ENCODE assay signal across 21 mouse cellular contexts in genomic region chr5:74143994-74144393, GRCm38 (mm10). TPM values are rescaled to one million over a fixed set of nuclear protein-coding genes. Genes with fewer than 3 reads are reported as not detected.
A peak's percentile ranks its signal among the peaks of the same experiment; 100 is the strongest.
DNase-seq lines count a peak whose midpoint lies in the region; ATAC-seq and TF ChIP-seq lines count a peak whose summit lies in the region.
"Had no signal": no experiment of that assay in that cellular context is flagged by ENCODE, and none has a peak within 500 bp of the region (broad histone marks: within the 10 kb centered on the region; RNA-seq: fewer than 3 reads in every experiment).

No protein-coding gene starts in this region.

- intact Hi-C loops in heart, postnatal 25 days (cut with DNase I), result no loop called here
- intact Hi-C loops in left cerebral cortex, postnatal 36 days (cut with DNase I), result no loop called here

- no peaks in the 10 kb centered on the region for H3K36me3 ChIP-seq in heart, embryonic 13.5 days
- H3K36me3 ChIP-seq in liver, postnatal 0 days (replicated peaks; ENCODE audit: insufficient read depth, low read length), result no peaks in the 10 kb centered on the region
- H3K36me3 ChIP-seq in liver, embryonic 13.5 days, result no peaks in the 10 kb centered on the region
- H3K36me3 ChIP-seq: embryonic facial prominence, embryonic 10.5 days; forebrain, embryonic 15.5 days; hindbrain, embryonic 12.5 days; limb, embryonic 10.5 days had no signal

- ATAC-seq in heart, embryonic 13.5 days (ENCODE audit: extremely low read depth, insufficient number of reproducible peaks, low FRiP score, low TSS enrichment), result no peak
- no peak for ATAC-seq in liver, postnatal 0 days
- ATAC-seq in liver, embryonic 13.5 days (ENCODE audit: low read depth), result peak; percentile 93
- ATAC-seq: forebrain, embryonic 15.5 days; inflammation-experienced regulatory T-cells, adult 6 months had no signal

- no peaks in the 10 kb centered on the region for H3K9me3 ChIP-seq in heart, embryonic 13.5 days
- no peaks in the 10 kb centered on the region for H3K9me3 ChIP-seq in liver, postnatal 0 days (ENCODE audit: low read length)
- H3K9me3 ChIP-seq in liver, embryonic 13.5 days (replicated peaks), result no peaks in the 10 kb centered on the region
- H3K9me3 ChIP-seq: embryonic facial prominence, embryonic 10.5 days; forebrain, embryonic 15.5 days; hindbrain, embryonic 12.5 days; limb, embryonic 10.5 days had no signal

- no peak for TF ChIP-seq EP300 in liver, postnatal 0 days (IDR thresholded peaks at IDR 0.05; ENCODE audit: low read depth)

- WGBS in heart, embryonic 13.5 days, result 66% methylated on average over 4 of the region's 4 CpGs
- 40% methylated on average over 4 of the region's 4 CpGs for WGBS in liver, postnatal 0 days (ENCODE audit: insufficient replicate concordance)
- WGBS in liver, embryonic 13.5 days (ENCODE audit: insufficient replicate concordance), result 10% methylated on average over 4 of the region's 4 CpGs

- no peak overlapping the region for H3K4me3 ChIP-seq in heart, embryonic 13.5 days
- no peak overlapping the region for H3K4me3 ChIP-seq in liver, postnatal 0 days (ENCODE audit: low read depth, low read length)
- no peak overlapping the region for H3K4me3 ChIP-seq in liver, embryonic 13.5 days (replicated peaks)
- H3K4me3 ChIP-seq: embryonic facial prominence, embryonic 10.5 days; erythroblast, embryonic 14.5 days; forebrain, embryonic 15.5 days; hindbrain, embryonic 12.5 days; limb, embryonic 10.5 days had no signal

- H3K4me2 ChIP-seq in heart, embryonic 13.5 days, result no peak overlapping the region
- no peak overlapping the region for H3K4me2 ChIP-seq in liver, postnatal 0 days (ENCODE audit: low read depth, low read length)
- peak overlapping the region; percentile 13 for H3K4me2 ChIP-seq in liver, embryonic 13.5 days
- H3K4me2 ChIP-seq: forebrain, embryonic 15.5 days; hindbrain, embryonic 12.5 days; midbrain, embryonic 11.5 days had no signal

- H3K9ac ChIP-seq in heart, embryonic 13.5 days, result peak overlapping the region; percentile 10; the same call in 1 of the 2 replicates
- H3K9ac ChIP-seq in liver, postnatal 0 days (replicated peaks), result no peak overlapping the region
- no peak overlapping the region for H3K9ac ChIP-seq in liver, embryonic 13.5 days
- H3K9ac ChIP-seq: forebrain, embryonic 15.5 days; hindbrain, embryonic 12.5 days had no signal

- no peaks in the 10 kb centered on the region for H3K27me3 ChIP-seq in heart, embryonic 13.5 days (replicated peaks)
- H3K27me3 ChIP-seq in liver, postnatal 0 days (ENCODE audit: insufficient read depth, low read length), result no peaks in the 10 kb centered on the region
- H3K27me3 ChIP-seq in liver, embryonic 13.5 days, result no peaks in the 10 kb centered on the region
- H3K27me3 ChIP-seq: forebrain, embryonic 15.5 days; hindbrain, embryonic 12.5 days had no signal

- no peak for DNase-seq in heart, postnatal 25 days (ENCODE audit: low spot score)
- peak; percentile 69 for DNase-seq in liver
- no peak for DNase-seq in liver, postnatal 0 days
- DNase-seq in liver, embryonic 13.5 days, result peak; percentile 47
- no peak for DNase-seq in cerebellum, adult 11-12 months
- no peak for DNase-seq in left cerebral cortex, postnatal 36 days (ENCODE audit: low spot score in 2 of 2)
- DNase-seq: cerebellum, adult 11 months; cerebellum, postnatal 36 days; kidney, postnatal 14 days; lung, adult 2 months; lung, postnatal 36 days; right cerebral cortex, postnatal 14 days; thymus, postnatal 25 days had no signal

- TF ChIP-seq CTCF in liver, postnatal 0 days (IDR thresholded peaks at IDR 0.05; ENCODE audit: low read depth), result no peak

- peaks cover 66% of the 10 kb centered on the region for H3K4me1 ChIP-seq in heart, embryonic 13.5 days
- H3K4me1 ChIP-seq in liver, postnatal 0 days (ENCODE audit: insufficient read depth), result 0 out of 2 replicates have a peak, but pooled peaks cover 4% of the 10 kb centered on the region
- H3K4me1 ChIP-seq in liver, embryonic 13.5 days (replicated peaks), result peaks cover 23% of the 10 kb centered on the region
- H3K4me1 ChIP-seq: forebrain, embryonic 15.5 days; hindbrain, embryonic 12.5 days had no signal

- peak overlapping the region; percentile 46 for H3K27ac ChIP-seq in heart, embryonic 13.5 days (replicated peaks)
- H3K27ac ChIP-seq in liver, postnatal 0 days (ENCODE audit: low read depth), result no peak overlapping the region
- peak overlapping the region; percentile 39; the same call in 1 of the 2 replicates for H3K27ac ChIP-seq in liver, embryonic 13.5 days
- H3K27ac ChIP-seq: embryonic facial prominence, embryonic 10.5 days; forebrain, embryonic 15.5 days; hindbrain, embryonic 12.5 days; limb, embryonic 10.5 days had no signal

RNA-seq across cellular contexts. Expression of gene Rasl11b, which starts 51.1 kb away (rescaled TPM):
- 79.7 and 88.1 TPM in 2 replicates for polyA plus RNA-seq in heart, embryonic 13.5 days (2015; fragmentation: Nextera tagmentation; extraction: Ambion mirVana)
- 10 to 100 TPM; 35.8 to 50.2 TPM for total RNA-seq in heart, postnatal 25 days (2021)
- polyA plus RNA-seq in liver, postnatal 0 days (2015; fragmentation: Nextera tagmentation; extraction: Ambion mirVana), result 9.4 and 9.6 TPM in 2 replicates
- 4.3 and 5.1 TPM in 2 replicates for polyA plus RNA-seq in liver, embryonic 13.5 days (2015; fragmentation: Nextera tagmentation; extraction: Ambion mirVana)
- 100 to 1,000 TPM in 1 of 2 experiments, 10 to 100 TPM in 1; 80.7 to 123 TPM for total RNA-seq in left cerebral cortex, postnatal 36 days (2021)
- polyA plus RNA-seq: erythroblast, embryonic 14.5 days had no signal

Comparison
In these comparisons a context has a peak if more than half of its experiments do, and no peak if none do; other contexts are left out.
1. DNase-seq: peak in liver (single experiment) and liver, embryonic 13.5 days (single experiment); none in heart, postnatal 25 days (single experiment), liver, postnatal 0 days (single experiment), cerebellum, adult 11-12 months (single experiment) and left cerebral cortex, postnatal 36 days (0 of 2).